Mouse (Mus musculus) liver, adult 2 months (tissue): ENCODE results near the gene Hdac11. TPM values are rescaled to one million over a fixed set of nuclear protein-coding genes. Genes with fewer than 3 reads are reported as not detected.
A peak's percentile ranks its signal among the peaks of the same experiment; 100 is the strongest.

Source experiments
- DNase-seq: peaks from one replicate; pipeline ENCODE4 v3.0.0-alpha.2; 2011; ENCODE audit warnings: low read depth, low spot score; ENCODE audit errors: extremely low read depth
- H3K27ac ChIP-seq: fragments of 200-500 bp; replicated peaks from 2 replicates; pipeline ENCODE4 v1.5.1; 2012; ENCODE audit warnings: low read depth, mild to moderate bottlenecking, control low read depth, inconsistent platforms, low read length; ENCODE audit not compliant: insufficient read depth
- H3K27me3 ChIP-seq: fragments of 200-500 bp; 2 replicates; pipeline ENCODE4 v1.6.1; 2012; ENCODE audit warnings: mild to moderate bottlenecking, moderate library complexity, low read length, inconsistent platforms; ENCODE audit not compliant: control insufficient read depth, insufficient read depth
- H3K36me3 ChIP-seq: fragments of 200-500 bp; 2 replicates; pipeline ENCODE4 v1.6.1; 2012; ENCODE audit warnings: low read length, inconsistent platforms; ENCODE audit not compliant: control insufficient read depth, insufficient read depth
- H3K4me1 ChIP-seq: fragments of 200-500 bp; 2 replicates; pipeline ENCODE4 v1.6.1; 2011; ENCODE audit warnings: low read length; ENCODE audit not compliant: control insufficient read depth, insufficient read depth
- H3K4me3 ChIP-seq: fragments of 200-500 bp; 2 replicates; pipeline ENCODE4 v1.5.1; 2011; ENCODE audit warnings: low read depth, mild to moderate bottlenecking, control low read depth, low read length, moderate library complexity; ENCODE audit not compliant: insufficient read depth
- H3K79me2 ChIP-seq: fragments of 200-500 bp; 2 replicates; pipeline ENCODE4 v1.6.1; 2012; ENCODE audit warnings: inconsistent platforms, mild to moderate bottlenecking, low read length, moderate library complexity; ENCODE audit not compliant: control insufficient read depth, insufficient read depth
- H3K9ac ChIP-seq: fragments of 200-500 bp; 2 replicates; pipeline ENCODE4 v1.6.1; 2012; ENCODE audit warnings: low read depth, mild to moderate bottlenecking, control low read depth, inconsistent platforms, low read length
- CTCF ChIP-seq: fragments of 200-500 bp; IDR thresholded peaks from 2 replicates; pipeline ENCODE4 v1.5.1; 2011; ENCODE audit warnings: low read depth, low read length, control low read depth
- POLR2A ChIP-seq: fragments of 200-500 bp; IDR thresholded peaks from 2 replicates; pipeline ENCODE4 v1.6.1; 2011; ENCODE audit warnings: low read length, control low read depth; ENCODE audit not compliant: insufficient read depth; ENCODE audit errors: extremely low read depth
- WGBS: fragments of 180-500 bp; shearing (Covaris S2); methylation state at CpG from one replicate; pipeline ENCODE4 v1.1.7; 2018; 5-methylcytosine and 5-hydroxymethylcytosine counted together
- polyA plus RNA-seq: library from polyadenylated mRNA; depleted of rRNA; stranded (reverse); fragments of >200 nt; gene quantifications from 2 replicates; pipeline ENCODE4 v1.2.3, GENCODE M21; 2012
- total RNA-seq: library from RNA; depleted of rRNA; stranded (reverse); fragments of >200 nt; gene quantifications from 2 replicates; pipeline ENCODE4 v1.2.3, GENCODE M21; 2014

The Hdac11 gene
- total and polyA plus RNA-seq, 2 experiments: 37.2 to 58.4 TPM

GRCm38 (mm10) chr6:91111141-91111953 lies 45.1 kb upstream of the Hdac11 start:
- 44% methylated on average over 10 of the region's 10 CpGs for WGBS
- Histone ChIP-seq H3K9ac (no peak overlapping the region), H3K27me3 (no peaks in the 10 kb centered on the region), H3K36me3 (no peaks in the 10 kb centered on the region), H3K4me3 (no peak overlapping the region), H3K27ac (peak overlapping the region; percentile 8; the same call in 1 of the 2 replicates), H3K79me2 (peaks cover 11% of the 10 kb centered on the region; the same call in 1 of the 2 replicates), H3K4me1 (peaks cover 6% of the 10 kb centered on the region; the same call in 1 of the 2 replicates)
- TF ChIP-seq CTCF (no peak), POLR2A (no peak)
- peak; percentile 58 for DNase-seq

- TF ChIP-seq CTCF (no peak), POLR2A (no peak)
- Histone ChIP-seq H3K4me3 (no peak overlapping the region), H3K36me3 (no peaks in the 10 kb centered on the region), H3K79me2 (peaks cover 13% of the 10 kb centered on the region; the same call in 1 of the 2 replicates), H3K27me3 (no peaks in the 10 kb centered on the region), H3K4me1 (peaks cover 6% of the 10 kb centered on the region; the same call in 1 of the 2 replicates), H3K9ac (no peak overlapping the region), H3K27ac (peak overlapping the region; percentile 8; the same call in 1 of the 2 replicates)
- WGBS: 53% methylated on average over 3 of the region's 3 CpGs
- no peak for DNase-seq
Measured at GRCm38 (mm10) chr6:91111954-91112252, 44.6 kb upstream of the Hdac11 start.

GRCm38 (mm10) chr6:91114716-91115115 lies 41.7 kb upstream of the Hdac11 start:
- no peak for TF ChIP-seq POLR2A
- TF ChIP-seq CTCF: no peak
- Histone ChIP-seq H3K36me3 (no peaks in the 10 kb centered on the region), H3K4me3 (no peak overlapping the region), H3K27me3 (no peaks in the 10 kb centered on the region), H3K27ac (no peak overlapping the region), H3K79me2 (peaks cover 5% of the 10 kb centered on the region; the same call in 1 of the 2 replicates), H3K9ac (no peak overlapping the region), H3K4me1 (peaks cover 9% of the 10 kb centered on the region; the same call in 1 of the 2 replicates)
- no peak for DNase-seq
- 57% methylated on average over 2 of the region's 2 CpGs for WGBS

- H3K9ac ChIP-seq: no peak overlapping the region
- H3K79me2 ChIP-seq: peaks cover 5% of the 10 kb centered on the region; the same call in 1 of the 2 replicates
- peaks cover 9% of the 10 kb centered on the region; the same call in 1 of the 2 replicates for H3K4me1 ChIP-seq
- 74% methylated on average over 1 of the region's 1 CpGs for WGBS
- no peak overlapping the region for H3K27ac ChIP-seq
- DNase-seq: no peak
- no peak overlapping the region for H3K4me3 ChIP-seq
- no peaks in the 10 kb centered on the region for H3K27me3 ChIP-seq
- no peaks in the 10 kb centered on the region for H3K36me3 ChIP-seq
- TF ChIP-seq CTCF (no peak), POLR2A (no peak)
Measured at GRCm38 (mm10) chr6:91115158-91115557, 41.3 kb upstream of the Hdac11 start.

- peak overlapping the region; percentile 90 for H3K9ac ChIP-seq
- H3K4me1 ChIP-seq: peaks cover 9% of the 10 kb centered on the region; the same call in 1 of the 2 replicates
- H3K27ac ChIP-seq: no peak overlapping the region
- peak overlapping the region; percentile 92; the same call in 1 of the 2 replicates for H3K4me3 ChIP-seq
- TF ChIP-seq CTCF: no peak
- no peak for TF ChIP-seq POLR2A
- H3K79me2 ChIP-seq: peaks cover 5% of the 10 kb centered on the region; the same call in 1 of the 2 replicates
- DNase-seq: no peak
- no peaks in the 10 kb centered on the region for H3K27me3 ChIP-seq
- 47% methylated on average over 4 of the region's 4 CpGs for WGBS
- H3K36me3 ChIP-seq: no peaks in the 10 kb centered on the region
Measured at GRCm38 (mm10) chr6:91115863-91116243, 40.6 kb upstream of the Hdac11 start.
